Mouse (Mus musculus): Measurements from ENCODE around the gene Lama2.

Gene Lama2

GRCm38 (mm10) chr10:27619658-27620057 lies at the start of gene Lama2:
Lama2 (minus strand) TSS chr10:27619758.
- no peak for DNase-seq (ENCODE audit: low read depth, low spot score)

GRCm38 (mm10) chr10:27664391-27664790 lies 44.8 kb upstream of the Lama2 start:
- peak; percentile 56 for DNase-seq (ENCODE audit: low read depth, low spot score)

GRCm38 (mm10) chr10:27663396-27663795 lies 43.8 kb upstream of the Lama2 start:
- peak; percentile 70 for DNase-seq (ENCODE audit: low read depth, low spot score)

GRCm38 (mm10) chr10:27654164-27654563 lies 34.6 kb upstream of the Lama2 start:
- peak; percentile 55 for DNase-seq (ENCODE audit: low read depth, low spot score)

GRCm38 (mm10) chr10:27652694-27653335 lies 33.3 kb upstream of the Lama2 start:
- DNase-seq (ENCODE audit: low read depth, low spot score): peak; percentile 29

GRCm38 (mm10) chr10:27635721-27636120 lies 16.2 kb upstream of the Lama2 start:
- no peak for DNase-seq (ENCODE audit: low read depth, low spot score)

- DNase-seq (ENCODE audit: low read depth, low spot score): no peak
Observed at GRCm38 (mm10) chr10:27631002-27631401, 11.4 kb upstream of the Lama2 start.

- DNase-seq (ENCODE audit: low read depth, low spot score): no peak
Observed at GRCm38 (mm10) chr10:27621697-27622449, 2.3 kb upstream of the Lama2 start.

GRCm38 (mm10) chr10:27617522-27618020 lies 2.0 kb downstream of the Lama2 start:
- DNase-seq (ENCODE audit: low read depth, low spot score): no peak

- no peak for DNase-seq (ENCODE audit: low read depth, low spot score)
Observed at GRCm38 (mm10) chr10:27616641-27617415, 2.7 kb downstream of the Lama2 start.

GRCm38 (mm10) chr10:27595675-27596074 lies 23.9 kb downstream of the Lama2 start:
- no peak for DNase-seq (ENCODE audit: low read depth, low spot score)

GRCm38 (mm10) chr10:27533217-27533616 lies 86.3 kb downstream of the Lama2 start:
- peak; percentile 54 for DNase-seq (ENCODE audit: low read depth, low spot score)

GRCm38 (mm10) chr10:27508847-27509459 lies 110.6 kb downstream of the Lama2 start:
- no peak for DNase-seq (ENCODE audit: low read depth, low spot score)

GRCm38 (mm10) chr10:27500863-27501262 lies 118.7 kb downstream of the Lama2 start:
- peak; percentile 16 for DNase-seq (ENCODE audit: low read depth, low spot score)

- no peak for DNase-seq (ENCODE audit: low read depth, low spot score)
Observed at GRCm38 (mm10) chr10:27488452-27488851, 131.1 kb downstream of the Lama2 start.

- no peak for DNase-seq (ENCODE audit: low read depth, low spot score)
Observed at GRCm38 (mm10) chr10:27484041-27484440, 135.5 kb downstream of the Lama2 start.

- peak; percentile 38 for DNase-seq (ENCODE audit: low read depth, low spot score)
Observed at GRCm38 (mm10) chr10:27475540-27475939, 144.0 kb downstream of the Lama2 start.

- no peak for DNase-seq (ENCODE audit: low read depth, low spot score)
Observed at GRCm38 (mm10) chr10:27468274-27468673, 151.3 kb downstream of the Lama2 start.

- peak; percentile 54 for DNase-seq (ENCODE audit: low read depth, low spot score)
Observed at GRCm38 (mm10) chr10:27413583-27414465, 205.7 kb downstream of the Lama2 start.

- no peak for DNase-seq (ENCODE audit: low read depth, low spot score)
Observed at GRCm38 (mm10) chr10:27390753-27391152, 228.8 kb downstream of the Lama2 start.

GRCm38 (mm10) chr10:27387531-27387930 lies 232.0 kb downstream of the Lama2 start:
- peak; percentile 36 for DNase-seq (ENCODE audit: low read depth, low spot score)

All from 3T3-L1 (cell line).